Mouse (Mus musculus) ES-E14 (cell line): ENCODE data around the gene Ltf.

ENCODE experiments used
- CHD2 ChIP-seq: IDR thresholded peaks from 2 replicates; pipeline ENCODE4 v1.6.1; 2014; ENCODE audit warnings: mild to moderate bottlenecking, low read depth, low read length, inconsistent platforms
- HCFC1 ChIP-seq: IDR thresholded peaks from 2 replicates; pipeline ENCODE4 v1.6.1; 2012; ENCODE audit warnings: low read length, inconsistent platforms, borderline replicate concordance; ENCODE audit not compliant: insufficient read depth
- MAFK ChIP-seq: IDR thresholded peaks from 2 replicates; pipeline ENCODE4 v1.6.1; 2014; ENCODE audit warnings: mild to moderate bottlenecking, low read depth, low read length, inconsistent platforms; ENCODE audit not compliant: insufficient read depth
- ZC3H11A ChIP-seq: IDR thresholded peaks from 2 replicates; pipeline ENCODE4 v1.6.1; 2012; ENCODE audit warnings: low read depth, mild to moderate bottlenecking, inconsistent platforms, low read length, borderline replicate concordance

- TF ChIP-seq ZC3H11A (no peak), CHD2 (no peak), HCFC1 (no peak), MAFK (no peak)
Observed at GRCm38 (mm10) chr9:111042266-111042665, 23.2 kb downstream of the Ltf start.
